Mouse (Mus musculus) activated CD4-positive, CD25-positive, alpha-beta regulatory T cell, adult 9 weeks (primary cell): ENCODE results near the gene Eif5a. TPM values are rescaled to one million over a fixed set of nuclear protein-coding genes. Genes with fewer than 3 reads are reported as not detected.

Experiments
- polyA plus RNA-seq: library from polyadenylated mRNA; unstranded; fragments of 100-300 nt; shearing (Covaris generic); gene quantifications from one replicate; pipeline ENCODE4 v1.2.1, GENCODE M21; 2017

The Eif5a gene
- 1,138 TPM for polyA plus RNA-seq

GRCm38 (mm10) chr11:69921114-69922011 is at the start of gene Eif5a:
TSS of gene Eif5a (minus strand) at chr11:69921958.

GRCm38 (mm10) chr11:69964650-69965270 is 43.0 kb upstream of the Eif5a start, which contains the start of gene Cldn7:
TSS of gene Cldn7 (plus strand) at chr11:69964779.

GRCm38 (mm10) chr11:69948066-69948762 is 26.5 kb upstream of the Eif5a start, which contains the start of gene Slc2a4:
TSS of gene Slc2a4 (minus strand) at chr11:69948188.

GRCm38 (mm10) chr11:69935137-69935879 is 13.6 kb upstream of the Eif5a start, which contains the start of gene Ybx2:
TSS of gene Ybx2 (plus strand) at chr11:69935796.

GRCm38 (mm10) chr11:69913554-69914371 is 8.0 kb downstream of the Eif5a start, which contains the start of gene Gps2:
TSS of gene Gps2 (plus strand) at chr11:69913888.

GRCm38 (mm10) chr11:69900471-69901405 is 21.0 kb downstream of the Eif5a start, which contains the start of the genes 2810408A11Rik and Neurl4:
TSS of gene 2810408A11Rik (minus strand) at chr11:69900987.
TSS of gene Neurl4 (plus strand) at chr11:69901072.

GRCm38 (mm10) chr11:69895291-69895690 is 26.5 kb downstream of the Eif5a start, which contains the start of gene Acap1:
TSS of gene Acap1 (minus strand) at chr11:69895539.

GRCm38 (mm10) chr11:69880853-69881603 is 40.7 kb downstream of the Eif5a start, which contains the start of gene Kctd11:
TSS of gene Kctd11 (minus strand) at chr11:69881406.

GRCm38 (mm10) chr11:69877878-69878277 is 43.9 kb downstream of the Eif5a start, which contains the start of gene Tmem95:
TSS of gene Tmem95 (minus strand) at chr11:69878018.

Other genes starting within 250 kb of the Eif5a start
- 587 TPM for gene Eif4a1, start 249.5 kb downstream of the Eif5a start, polyA plus RNA-seq
- gene Senp3, start 239.9 kb downstream of the Eif5a start, polyA plus RNA-seq: 41.0 TPM
- gene Tnfsf13, start 236.2 kb downstream of the Eif5a start, polyA plus RNA-seq: not detected
- not detected for gene Tnfsf12, start 226.1 kb downstream of the Eif5a start, polyA plus RNA-seq
- not detected for gene Tnfsfm13, start 225.9 kb downstream of the Eif5a start, polyA plus RNA-seq
- 59.9 TPM for gene Polr2a, start 163.3 kb downstream of the Eif5a start, polyA plus RNA-seq
- not detected for gene Slc35g3, start 160.0 kb downstream of the Eif5a start, polyA plus RNA-seq
- gene Zbtb4, start 156.0 kb downstream of the Eif5a start, polyA plus RNA-seq: 4.5 TPM
- 4.8 TPM for gene Chrnb1, start 126.0 kb downstream of the Eif5a start, polyA plus RNA-seq
- not detected for gene Fgf11, start 120.1 kb downstream of the Eif5a start, polyA plus RNA-seq
- gene Tmem102, start 116.3 kb downstream of the Eif5a start, polyA plus RNA-seq: not detected
- not detected for gene Gm39566, start 106.7 kb downstream of the Eif5a start, polyA plus RNA-seq
- not detected for gene Spem2, start 103.5 kb downstream of the Eif5a start, polyA plus RNA-seq
- gene Spem1, start 99.8 kb downstream of the Eif5a start, polyA plus RNA-seq: not detected
- 0.56 TPM for gene Nlgn2, start 84.2 kb downstream of the Eif5a start, polyA plus RNA-seq
- 125 TPM for gene Tmem256, start 83.4 kb downstream of the Eif5a start, polyA plus RNA-seq
- 23.8 TPM for gene Plscr3, start 75.6 kb downstream of the Eif5a start, polyA plus RNA-seq
- not detected for gene Tnk1, start 63.2 kb downstream of the Eif5a start, polyA plus RNA-seq
- gene Tmem95, start 43.9 kb downstream of the Eif5a start, polyA plus RNA-seq: not detected
- gene Kctd11, start 40.6 kb downstream of the Eif5a start, polyA plus RNA-seq: 2.1 TPM
- gene Acap1, start 26.4 kb downstream of the Eif5a start, polyA plus RNA-seq: 613 TPM
- gene 2810408A11Rik, start 21.0 kb downstream of the Eif5a start, polyA plus RNA-seq: 2.8 TPM
- gene Neurl4, start 20.9 kb downstream of the Eif5a start, polyA plus RNA-seq: 3.6 TPM
- 135 TPM for gene Gps2, start 8.1 kb downstream of the Eif5a start, polyA plus RNA-seq
- not detected for gene Ybx2, start 13.8 kb upstream of the Eif5a start, polyA plus RNA-seq
- gene Slc2a4, start 26.2 kb upstream of the Eif5a start, polyA plus RNA-seq: 0.31 TPM
- gene Cldn7, start 42.8 kb upstream of the Eif5a start, polyA plus RNA-seq: not detected
- gene Ctdnep1, start 59.2 kb upstream of the Eif5a start, polyA plus RNA-seq: 30.2 TPM
- 70.4 TPM for gene Elp5, start 60.6 kb upstream of the Eif5a start, polyA plus RNA-seq
- gene Gabarap, start 69.2 kb upstream of the Eif5a start, polyA plus RNA-seq: 493 TPM
- gene Phf23, start 73.8 kb upstream of the Eif5a start, polyA plus RNA-seq: 114 TPM
- 19.7 TPM for gene Dvl2, start 78.6 kb upstream of the Eif5a start, polyA plus RNA-seq
- 120 TPM for gene Acadvl, start 93.5 kb upstream of the Eif5a start, polyA plus RNA-seq
- 9.4 TPM for gene Dlg4, start 95.0 kb upstream of the Eif5a start, polyA plus RNA-seq
- not detected for gene Asgr1, start 132.1 kb upstream of the Eif5a start, polyA plus RNA-seq
- not detected for gene Asgr2, start 170.7 kb upstream of the Eif5a start, polyA plus RNA-seq
- gene Mgl2, start 208.4 kb upstream of the Eif5a start, polyA plus RNA-seq: not detected
- gene Clec10a, start 234.2 kb upstream of the Eif5a start, polyA plus RNA-seq: not detected